Mouse (Mus musculus): Measurements from ENCODE around the gene Gm49405.

Gm49405 gene

GRCm38 (mm10) chr19:4051741-4052515 lies 51.5 kb downstream of the Gm49405 start:
- DNase-seq (ENCODE audit: low spot score) = peak; percentile 58

- no peak for DNase-seq (ENCODE audit: low spot score)
Observed at GRCm38 (mm10) chr19:4052516-4053030, 52.1 kb downstream of the Gm49405 start.

GRCm38 (mm10) chr19:4054613-4055012 lies 54.2 kb downstream of the Gm49405 start:
- no peak for DNase-seq (ENCODE audit: low spot score)
